Mouse (Mus musculus) fibroblast of lung, adult 2 months (primary cell): Measurements from ENCODE around the gene Gm884.

Experiments used
- DNase-seq: peaks from one replicate; pipeline ENCODE4 v3.0.0-alpha.2; 2011; ENCODE audit warnings: low read depth

The Gm884 gene

GRCm38 (mm10) chr11:103621040-103621439 is at the start of gene Gm884:
Gene Gm884 (minus strand): TSS chr11:103621140.
- no peak for DNase-seq

- DNase-seq, result no peak
Measured at GRCm38 (mm10) chr11:103666907-103667426, 46.0 kb upstream of the Gm884 start.

GRCm38 (mm10) chr11:103666181-103666906 is 45.4 kb upstream of the Gm884 start:
- no peak for DNase-seq

GRCm38 (mm10) chr11:103665695-103666094 is 44.8 kb upstream of the Gm884 start:
- no peak for DNase-seq

GRCm38 (mm10) chr11:103663119-103663518 is 42.2 kb upstream of the Gm884 start:
- DNase-seq, result no peak

GRCm38 (mm10) chr11:103662546-103662945 is 41.6 kb upstream of the Gm884 start:
- no peak for DNase-seq

- DNase-seq, result no peak
Measured at GRCm38 (mm10) chr11:103661863-103662262, 40.9 kb upstream of the Gm884 start.

- DNase-seq, result no peak
Measured at GRCm38 (mm10) chr11:103658189-103658588, 37.2 kb upstream of the Gm884 start.

GRCm38 (mm10) chr11:103656520-103656919 is 35.6 kb upstream of the Gm884 start:
- DNase-seq, result no peak

- no peak for DNase-seq
Measured at GRCm38 (mm10) chr11:103653359-103653965, 32.5 kb upstream of the Gm884 start.

GRCm38 (mm10) chr11:103651426-103651825 is 30.5 kb upstream of the Gm884 start:
- no peak for DNase-seq

- DNase-seq, result no peak
Measured at GRCm38 (mm10) chr11:103649983-103650493, 29.1 kb upstream of the Gm884 start.

- no peak for DNase-seq
Measured at GRCm38 (mm10) chr11:103649301-103649982, 28.5 kb upstream of the Gm884 start, which contains the start of gene Rprml. Gene Rprml (plus strand): TSS chr11:103649570.

GRCm38 (mm10) chr11:103648656-103649055 is 27.7 kb upstream of the Gm884 start:
- no peak for DNase-seq

- no peak for DNase-seq
Measured at GRCm38 (mm10) chr11:103647921-103648620, 27.1 kb upstream of the Gm884 start.

- no peak for DNase-seq
Measured at GRCm38 (mm10) chr11:103646301-103646700, 25.4 kb upstream of the Gm884 start.

GRCm38 (mm10) chr11:103645731-103646130 is 24.8 kb upstream of the Gm884 start:
- DNase-seq, result no peak

GRCm38 (mm10) chr11:103643211-103643610 is 22.3 kb upstream of the Gm884 start:
- no peak for DNase-seq

GRCm38 (mm10) chr11:103639407-103639946 is 18.5 kb upstream of the Gm884 start:
- DNase-seq, result peak; percentile 39

- no peak for DNase-seq
Measured at GRCm38 (mm10) chr11:103638790-103639189, 17.9 kb upstream of the Gm884 start, which contains the start of gene Lyzl6. Gene Lyzl6 (minus strand): TSS chr11:103638890.

- DNase-seq, result no peak
Measured at GRCm38 (mm10) chr11:103636261-103636660, 15.3 kb upstream of the Gm884 start.

GRCm38 (mm10) chr11:103635481-103635880 is 14.5 kb upstream of the Gm884 start:
- DNase-seq, result no peak
